Mouse (Mus musculus) central nervous system, embryonic 11.5 days (tissue): ENCODE measurements around the gene Neurl2. TPM values are rescaled to one million over a fixed set of nuclear protein-coding genes. Genes with fewer than 3 reads are reported as not detected.

Source experiments
- polyA plus RNA-seq: library from polyadenylated mRNA; depleted of rRNA; stranded (reverse); fragments of >200 nt; gene quantifications from 2 replicates; pipeline ENCODE4 v1.2.3, GENCODE M21; 2012; rRNA removed

The Neurl2 gene
- 5.9 and 6.0 TPM in 2 replicates for polyA plus RNA-seq

GRCm38 (mm10) chr2:164833314-164833959, at the start of gene Neurl2:
Gene Neurl2 (minus strand): TSS chr2:164833456.

GRCm38 (mm10) chr2:164879228-164879567, 45.9 kb upstream of the Neurl2 start, which contains the start of gene Pcif1:
Gene Pcif1 (plus strand): TSS chr2:164879304.

GRCm38 (mm10) chr2:164857101-164857821, 24.0 kb upstream of the Neurl2 start, which contains the start of gene Pltp:
Gene Pltp (minus strand): TSS chr2:164857711.

GRCm38 (mm10) chr2:164832748-164833301, 431 bp downstream of the Neurl2 start, which contains the start of gene Ctsa:
Gene Ctsa (plus strand): TSS chr2:164832873.

GRCm38 (mm10) chr2:164828437-164828836, 4.8 kb downstream of the Neurl2 start, which contains the start of gene Spata25:
Gene Spata25 (minus strand): TSS chr2:164828537.

GRCm38 (mm10) chr2:164822636-164823165, 10.6 kb downstream of the Neurl2 start, which contains the start of gene Zswim1:
Gene Zswim1 (plus strand): TSS chr2:164822686.

GRCm38 (mm10) chr2:164804533-164805331, 28.5 kb downstream of the Neurl2 start, which contains the start of the genes Acot8 and Zswim3:
Gene Acot8 (minus strand): TSS chr2:164804882.
Gene Zswim3 (plus strand): TSS chr2:164805098.

GRCm38 (mm10) chr2:164785481-164786387, 47.5 kb downstream of the Neurl2 start, which contains the start of gene Snx21:
Gene Snx21 (plus strand): TSS chr2:164785823.

Other genes starting within 250 kb of the Neurl2 start
- 0.06 TPM in 1 of 2 replicates, not detected in the other for gene Wfdc6a, start 248.0 kb downstream of the Neurl2 start, polyA plus RNA-seq
- 0.09 TPM in 1 of 2 replicates, not detected in the other for gene Eppin, start 239.9 kb downstream of the Neurl2 start, polyA plus RNA-seq
- gene Wfdc6b, start 219.9 kb downstream of the Neurl2 start, polyA plus RNA-seq = not detected in 2 replicates
- not detected in 2 replicates for gene Wfdc8, start 219.8 kb downstream of the Neurl2 start, polyA plus RNA-seq
- gene Wfdc16, start 194.7 kb downstream of the Neurl2 start, polyA plus RNA-seq = not detected in 2 replicates
- 0.30 and 0.42 TPM in 2 replicates for gene Wfdc10, start 177.4 kb downstream of the Neurl2 start, polyA plus RNA-seq
- gene Wfdc9, start 176.9 kb downstream of the Neurl2 start, polyA plus RNA-seq = not detected in 2 replicates
- not detected in 2 replicates for gene Wfdc11, start 159.4 kb downstream of the Neurl2 start, polyA plus RNA-seq
- 0.06 and 0.20 TPM in 2 replicates for gene Wfdc13, start 148.3 kb downstream of the Neurl2 start, polyA plus RNA-seq
- not detected in 2 replicates for gene Spint4, start 135.0 kb downstream of the Neurl2 start, polyA plus RNA-seq
- not detected in 2 replicates for gene Spint5, start 118.2 kb downstream of the Neurl2 start, polyA plus RNA-seq
- gene Wfdc3, start 87.5 kb downstream of the Neurl2 start, polyA plus RNA-seq = 0.35 and 0.89 TPM in 2 replicates
- 62.3 and 91.0 TPM in 2 replicates for gene Dnttip1, start 87.5 kb downstream of the Neurl2 start, polyA plus RNA-seq
- gene Ube2c, start 63.6 kb downstream of the Neurl2 start, polyA plus RNA-seq = 340 and 341 TPM in 2 replicates
- 1.6 and 29.6 TPM in 2 replicates for gene Tnnc2, start 53.5 kb downstream of the Neurl2 start, polyA plus RNA-seq
- 9.0 and 10.5 TPM in 2 replicates for gene Snx21, start 47.6 kb downstream of the Neurl2 start, polyA plus RNA-seq
- 19.5 and 26.6 TPM in 2 replicates for gene Acot8, start 28.6 kb downstream of the Neurl2 start, polyA plus RNA-seq
- gene Zswim3, start 28.4 kb downstream of the Neurl2 start, polyA plus RNA-seq = 4.5 and 6.2 TPM in 2 replicates
- 6.0 and 9.0 TPM in 2 replicates for gene Zswim1, start 10.8 kb downstream of the Neurl2 start, polyA plus RNA-seq
- gene Spata25, start 4.9 kb downstream of the Neurl2 start, polyA plus RNA-seq = 0.35 TPM in 1 of 2 replicates, not detected in the other
- gene Ctsa, start 583 bp downstream of the Neurl2 start, polyA plus RNA-seq = 69.6 and 100 TPM in 2 replicates
- 42.5 and 58.0 TPM in 2 replicates for gene Pltp, start 24.3 kb upstream of the Neurl2 start, polyA plus RNA-seq
- gene Pcif1, start 45.8 kb upstream of the Neurl2 start, polyA plus RNA-seq = 40.0 and 53.1 TPM in 2 replicates
- gene Zfp335, start 78.3 kb upstream of the Neurl2 start, polyA plus RNA-seq = 18.2 and 29.1 TPM in 2 replicates
- gene Mmp9, start 107.3 kb upstream of the Neurl2 start, polyA plus RNA-seq = 1.2 and 1.6 TPM in 2 replicates
- 12.9 and 13.2 TPM in 2 replicates for gene Slc12a5, start 127.3 kb upstream of the Neurl2 start, polyA plus RNA-seq
- 89.9 and 97.7 TPM in 2 replicates for gene Ncoa5, start 201.4 kb upstream of the Neurl2 start, polyA plus RNA-seq
- gene Cd40, start 222.2 kb upstream of the Neurl2 start, polyA plus RNA-seq = 7.3 and 10.2 TPM in 2 replicates